Mouse (Mus musculus) limb, embryonic 11.5 days (tissue): ENCODE results near the gene Foxn3. TPM values are rescaled to one million over a fixed set of nuclear protein-coding genes. Genes with fewer than 3 reads are reported as not detected.

ENCODE experiments used
- ATAC-seq: fragments of 200-750 bp; cut with Nextera tagmentation; 2 replicates; pipeline ENCODE4 v1.8.0; 2017; ENCODE audit warnings: low read depth; ENCODE audit not compliant: insufficient number of reproducible peaks, low FRiP score, low TSS enrichment
- DNase-seq: peaks from one replicate; pipeline ENCODE4 v3.0.0-alpha.2; 2015; ENCODE audit warnings: low spot score
- H3K27ac ChIP-seq: fragments of 300-500 bp; sonication (generic); replicated peaks from 2 replicates; pipeline ENCODE4 v1.5.1; 2014; ENCODE audit warnings: low read depth, mild to moderate bottlenecking, low read length
- H3K27me3 ChIP-seq: fragments of 300-500 bp; sonication (generic); 2 replicates; pipeline ENCODE4 v1.6.1; 2014; ENCODE audit warnings: mild to moderate bottlenecking, low read length, mixed read lengths; ENCODE audit not compliant: control insufficient read depth, insufficient read depth
- H3K36me3 ChIP-seq: fragments of 300-500 bp; sonication (generic); 2 replicates; pipeline ENCODE4 v1.6.1; 2014; ENCODE audit warnings: mild to moderate bottlenecking, low read length, moderate library complexity, mixed read lengths; ENCODE audit not compliant: control insufficient read depth, insufficient read depth
- H3K4me1 ChIP-seq: fragments of 300-500 bp; sonication (generic); 2 replicates; pipeline ENCODE4 v1.6.1; 2014; ENCODE audit warnings: low read length, mixed read lengths; ENCODE audit not compliant: control insufficient read depth, insufficient read depth
- H3K4me2 ChIP-seq: fragments of 300-500 bp; sonication (generic); 2 replicates; pipeline ENCODE4 v1.6.1; 2014; ENCODE audit warnings: low read depth, mild to moderate bottlenecking, moderate library complexity; ENCODE audit not compliant: severe bottlenecking
- H3K4me3 ChIP-seq: fragments of 300-500 bp; sonication (generic); 2 replicates; pipeline ENCODE4 v1.5.1; 2014; ENCODE audit warnings: low read depth, low read length
- H3K9ac ChIP-seq: fragments of 300-500 bp; sonication (generic); 2 replicates; pipeline ENCODE4 v1.6.1; 2014; ENCODE audit warnings: mild to moderate bottlenecking, low read length
- H3K9me3 ChIP-seq: fragments of 300-500 bp; sonication (generic); 2 replicates; pipeline ENCODE4 v1.6.1; 2016; ENCODE audit warnings: low read length; ENCODE audit not compliant: control insufficient read depth
- WGBS: fragments of 180-500 bp; shearing (Covaris S2); extraction: QIAGEN DNeasy Blood & Tissue Kit; methylation state at CpG from one replicate; pipeline ENCODE4 v1.1.7; 2014; 5-methylcytosine and 5-hydroxymethylcytosine counted together
- polyA plus RNA-seq: library from polyadenylated mRNA; unstranded; fragments of >200 nt; fragmentation: Nextera tagmentation; extraction: Ambion mirVana; gene quantifications from 2 replicates; pipeline ENCODE4 v1.2.1, GENCODE M21; 2014

Gene Foxn3
- polyA plus RNA-seq, 1 experiment from 2014 or later, result 95.6 TPM

GRCm38 (mm10) chr12:99305324-99305723, 258.1 kb downstream of the Foxn3 start:
- Histone ChIP-seq H3K9ac (no peak overlapping the region), H3K4me1 (peaks cover 27% of the 10 kb centered on the region), H3K4me3 (no peak overlapping the region), H3K9me3 (no peaks in the 10 kb centered on the region), H3K4me2 (no peak overlapping the region), H3K36me3 (no peaks in the 10 kb centered on the region), H3K27me3 (no peaks in the 10 kb centered on the region), H3K27ac (no peak overlapping the region)
- ATAC-seq (no peak), DNase-seq (no peak)
- WGBS, result 82% methylated on average over 2 of the region's 2 CpGs

GRCm38 (mm10) chr12:99304056-99304455, 259.3 kb downstream of the Foxn3 start:
- Histone ChIP-seq H3K4me1 (peaks cover 25% of the 10 kb centered on the region), H3K4me2 (no peak overlapping the region), H3K9me3 (no peaks in the 10 kb centered on the region), H3K27ac (no peak overlapping the region), H3K27me3 (no peaks in the 10 kb centered on the region), H3K36me3 (no peaks in the 10 kb centered on the region), H3K9ac (no peak overlapping the region), H3K4me3 (no peak overlapping the region)
- ATAC-seq, result no peak
- no peak for DNase-seq
- WGBS, result 55% methylated on average over 5 of the region's 5 CpGs

GRCm38 (mm10) chr12:99303581-99303980, 259.8 kb downstream of the Foxn3 start:
- no peak overlapping the region for H3K4me3 ChIP-seq
- 67% methylated on average over 6 of the region's 6 CpGs for WGBS
- H3K27ac ChIP-seq, result no peak overlapping the region
- H3K27me3 ChIP-seq, result no peaks in the 10 kb centered on the region
- ATAC-seq, result no peak
- no peaks in the 10 kb centered on the region for H3K36me3 ChIP-seq
- no peaks in the 10 kb centered on the region for H3K9me3 ChIP-seq
- peaks cover 24% of the 10 kb centered on the region for H3K4me1 ChIP-seq
- no peak overlapping the region for H3K4me2 ChIP-seq
- no peak overlapping the region for H3K9ac ChIP-seq
- DNase-seq, result no peak

- DNase-seq (no peak), ATAC-seq (no peak)
- Histone ChIP-seq H3K36me3 (no peaks in the 10 kb centered on the region), H3K9ac (no peak overlapping the region), H3K9me3 (no peaks in the 10 kb centered on the region), H3K4me3 (no peak overlapping the region), H3K4me2 (no peak overlapping the region), H3K4me1 (peaks cover 10% of the 10 kb centered on the region), H3K27me3 (no peaks in the 10 kb centered on the region), H3K27ac (no peak overlapping the region)
- WGBS, result 23% methylated on average over 4 of the region's 4 CpGs
These were observed 263.5 kb downstream of the Foxn3 start for GRCm38 (mm10) chr12:99299900-99300299.

GRCm38 (mm10) chr12:99298851-99299600, 264.4 kb downstream of the Foxn3 start:
- Histone ChIP-seq H3K36me3 (no peaks in the 10 kb centered on the region), H3K27me3 (no peaks in the 10 kb centered on the region), H3K27ac (no peak overlapping the region), H3K4me1 (peaks cover 8% of the 10 kb centered on the region), H3K9me3 (no peaks in the 10 kb centered on the region), H3K9ac (no peak overlapping the region), H3K4me2 (no peak overlapping the region), H3K4me3 (no peak overlapping the region)
- DNase-seq, result no peak
- WGBS, result 56% methylated on average over 12 of the region's 12 CpGs
- ATAC-seq, result no peak

- Histone ChIP-seq H3K9me3 (no peaks in the 10 kb centered on the region), H3K4me1 (peaks cover 3% of the 10 kb centered on the region), H3K27ac (no peak overlapping the region), H3K27me3 (no peaks in the 10 kb centered on the region), H3K4me2 (no peak overlapping the region), H3K4me3 (no peak overlapping the region), H3K36me3 (no peaks in the 10 kb centered on the region), H3K9ac (no peak overlapping the region)
- DNase-seq, result no peak
- 79% methylated on average over 6 of the region's 6 CpGs for WGBS
- ATAC-seq, result no peak
These were observed 265.1 kb downstream of the Foxn3 start for GRCm38 (mm10) chr12:99298242-99298641.

GRCm38 (mm10) chr12:99297792-99298191, 265.6 kb downstream of the Foxn3 start:
- Histone ChIP-seq H3K4me1 (peaks cover 4% of the 10 kb centered on the region), H3K9me3 (no peaks in the 10 kb centered on the region), H3K4me3 (no peak overlapping the region), H3K27ac (no peak overlapping the region), H3K36me3 (no peaks in the 10 kb centered on the region), H3K4me2 (no peak overlapping the region), H3K27me3 (no peaks in the 10 kb centered on the region), H3K9ac (no peak overlapping the region)
- WGBS, result 90% methylated on average over 2 of the region's 2 CpGs
- ATAC-seq (no peak), DNase-seq (no peak)

- Histone ChIP-seq H3K9me3 (no peaks in the 10 kb centered on the region), H3K4me2 (no peak overlapping the region), H3K9ac (no peak overlapping the region), H3K36me3 (no peaks in the 10 kb centered on the region), H3K4me1 (peaks cover 4% of the 10 kb centered on the region), H3K4me3 (no peak overlapping the region), H3K27me3 (no peaks in the 10 kb centered on the region), H3K27ac (no peak overlapping the region)
- 85% methylated on average over 7 of the region's 7 CpGs for WGBS
- no peak for ATAC-seq
- DNase-seq, result no peak
These were observed 269.9 kb downstream of the Foxn3 start for GRCm38 (mm10) chr12:99293532-99293931.

- H3K4me2 ChIP-seq, result no peak overlapping the region
- peaks cover 4% of the 10 kb centered on the region for H3K4me1 ChIP-seq
- no peak overlapping the region for H3K9ac ChIP-seq
- H3K36me3 ChIP-seq, result no peaks in the 10 kb centered on the region
- no peak overlapping the region for H3K27ac ChIP-seq
- 90% methylated on average over 6 of the region's 6 CpGs for WGBS
- no peaks in the 10 kb centered on the region for H3K27me3 ChIP-seq
- ATAC-seq (no peak), DNase-seq (no peak)
- H3K9me3 ChIP-seq, result no peaks in the 10 kb centered on the region
- H3K4me3 ChIP-seq, result no peak overlapping the region
These were observed 271.2 kb downstream of the Foxn3 start for GRCm38 (mm10) chr12:99292152-99292551.
